Mouse (Mus musculus) CH12.LX (cell line): Measurements from ENCODE around the gene Ptgr2. TPM values are rescaled to one million over a fixed set of nuclear protein-coding genes. Genes with fewer than 3 reads are reported as not detected.

Experiments used
- DNase-seq: peaks from one replicate; pipeline ENCODE4 v3.0.0-alpha.2; 2013; ENCODE audit errors: extremely low read depth
- H3K27ac ChIP-seq: 2 replicates; pipeline ENCODE4 v1.5.1; 2012; ENCODE audit warnings: low read depth, mild to moderate bottlenecking, control low read depth, moderate library complexity; ENCODE audit not compliant: insufficient read depth
- H3K27me3 ChIP-seq: replicated peaks from 2 replicates; pipeline ENCODE3; 2012; ENCODE audit warnings: inconsistent platforms
- H3K36me3 ChIP-seq, 2 experiments: replicated peaks in 1 of 2; 2 replicates each; pipeline versions ENCODE3 to v1.6.1; 2012; ENCODE audit warnings: inconsistent platforms in 1 of 2, low read length in 1 of 2, mild to moderate bottlenecking in 1 of 2, mixed read lengths in 1 of 2, moderate library complexity in 1 of 2; ENCODE audit not compliant: control insufficient read depth in 1 of 2, insufficient read depth in 1 of 2
- H3K4me1 ChIP-seq, 2 experiments: 2 replicates each; pipeline ENCODE4 v1.6.1; 2012; ENCODE audit warnings: inconsistent platforms in 1 of 2, moderate library complexity in 1 of 2; ENCODE audit not compliant: insufficient read depth in 2 of 2, control insufficient read depth in 1 of 2
- H3K4me2 ChIP-seq: 2 replicates; pipeline ENCODE4 v1.6.1; 2012; ENCODE audit warnings: low read depth, mild to moderate bottlenecking, control low read depth; ENCODE audit not compliant: poor library complexity, insufficient read depth, severe bottlenecking
- H3K4me3 ChIP-seq, 3 experiments: fragments of 150-350 bp in 1 of 3; sonication (generic) in 1 of 3; replicated peaks in 1 of 3; 2 replicates each; pipeline versions ENCODE3 to v1.5.1; 2011 to 2012; ENCODE audit warnings: low read depth in 2 of 3, low read length in 2 of 3, mild to moderate bottlenecking in 2 of 3, moderate library complexity in 2 of 3, control low read depth in 1 of 3, improper control_type of control experiment in 1 of 3, inconsistent platforms in 1 of 3, mixed read lengths in 1 of 3; ENCODE audit not compliant: poor library complexity in 1 of 3
- H3K79me2 ChIP-seq: replicated peaks from 2 replicates; pipeline ENCODE4 v1.6.1; 2012; ENCODE audit warnings: mild to moderate bottlenecking, moderate library complexity; ENCODE audit not compliant: control insufficient read depth, poor library complexity, insufficient read depth, severe bottlenecking; ENCODE audit errors: extremely low read depth
- H3K9ac ChIP-seq: 2 replicates; pipeline ENCODE4 v1.6.1; 2012; ENCODE audit warnings: low read depth, mild to moderate bottlenecking, control low read depth, moderate library complexity; ENCODE audit not compliant: insufficient read depth
- H3K9me3 ChIP-seq: replicated peaks from 2 replicates; pipeline ENCODE3; 2012; ENCODE audit warnings: low read length, inconsistent platforms, mixed read lengths
- BHLHE40 ChIP-seq: IDR thresholded peaks from 2 replicates; pipeline ENCODE4 v1.6.1; 2011; ENCODE audit warnings: mild to moderate bottlenecking, low read depth, low read length, improper control_type of control experiment
- CHD1 ChIP-seq: IDR thresholded peaks from 2 replicates; pipeline ENCODE4 v1.6.1; 2012; ENCODE audit warnings: low read depth, low read length, improper control_type of control experiment, inconsistent platforms
- E2F4 ChIP-seq: IDR thresholded peaks from 2 replicates; pipeline ENCODE4 v1.6.1; 2011; ENCODE audit warnings: low read depth, low read length, improper control_type of control experiment; ENCODE audit not compliant: insufficient replicate concordance
- EP300 ChIP-seq: IDR thresholded peaks from 2 replicates; pipeline ENCODE4 v1.6.1; 2011; ENCODE audit warnings: low read length, improper control_type of control experiment
- ETS1 ChIP-seq: conservative IDR thresholded peaks from 2 replicates; pipeline ENCODE4 v1.6.1; 2012; ENCODE audit warnings: low read depth, mild to moderate bottlenecking, inconsistent platforms, low read length, improper control_type of control experiment, moderate library complexity
- HCFC1 ChIP-seq: IDR thresholded peaks from 2 replicates; pipeline ENCODE4 v1.6.1; 2012; ENCODE audit warnings: low read depth, mild to moderate bottlenecking, inconsistent platforms, low read length, improper control_type of control experiment
- JUND ChIP-seq: conservative IDR thresholded peaks from 2 replicates; pipeline ENCODE4 v1.6.1; 2011; ENCODE audit warnings: low read depth, low read length, improper control_type of control experiment
- KAT2A ChIP-seq: IDR thresholded peaks from 2 replicates; pipeline ENCODE4 v1.6.1; 2012; ENCODE audit warnings: low read length, improper control_type of control experiment, inconsistent platforms; ENCODE audit not compliant: insufficient replicate concordance
- MAX ChIP-seq: IDR thresholded peaks from 2 replicates; pipeline ENCODE4 v1.6.1; 2011; ENCODE audit warnings: low read length, improper control_type of control experiment
- MEF2A ChIP-seq: IDR thresholded peaks from 2 replicates; pipeline ENCODE4 v1.6.1; 2014; ENCODE audit warnings: low read depth, mild to moderate bottlenecking, inconsistent platforms, low read length, improper control_type of control experiment, borderline replicate concordance
- NRF1 ChIP-seq: IDR thresholded peaks from 2 replicates; pipeline ENCODE4 v1.6.1; 2014; ENCODE audit warnings: low read depth, mild to moderate bottlenecking, inconsistent platforms, low read length, improper control_type of control experiment, moderate library complexity
- SIN3A ChIP-seq: IDR thresholded peaks from 2 replicates; pipeline ENCODE4 v1.6.1; 2012; ENCODE audit warnings: low read length, improper control_type of control experiment, inconsistent platforms
- TCF12 ChIP-seq: IDR thresholded peaks from 2 replicates; pipeline ENCODE4 v1.6.1; 2014; ENCODE audit warnings: low read depth, mild to moderate bottlenecking, inconsistent platforms, low read length, improper control_type of control experiment
- USF1 ChIP-seq: IDR thresholded peaks from 2 replicates; pipeline ENCODE4 v1.6.1; 2014; ENCODE audit warnings: low read depth, mild to moderate bottlenecking, inconsistent platforms, low read length, improper control_type of control experiment
- ZKSCAN1 ChIP-seq: IDR thresholded peaks from 2 replicates; pipeline ENCODE4 v1.6.1; 2012; ENCODE audit warnings: low read depth, inconsistent platforms, low read length, improper control_type of control experiment, borderline replicate concordance
- dilution Hi-C: fragments of 300-500 bp; cut with MboI; formaldehyde crosslinking; loops from 2 replicates; pipeline ENCODE4 v1.14.3; 2020; ENCODE audit warnings: low sequenced_read_pairs; ENCODE audit not compliant: extremely low pct_unique_long_range_greater_than_20kb, extremely low pct_ligation_motif_present
- in situ Hi-C: fragments of 300-500 bp; cut with MboI; formaldehyde crosslinking; loops from 3 replicates; pipeline ENCODE4 v1.14.3; 2019; ENCODE audit warnings: low sequenced_read_pairs, low pct_ligation_motif_present, low pct_unique_long_range_greater_than_20kb, mixed read lengths
- polyA plus RNA-seq: library from polyadenylated mRNA; unstranded; fragments of >175 nt; gene quantifications from 2 replicates; pipeline ENCODE4 v1.2.1, GENCODE M21; 2012; ENCODE audit warnings: low read depth; ENCODE audit not compliant: insufficient read length
- total RNA-seq, 2 experiments: library from RNA; depleted of rRNA; stranded (reverse); fragments of 300-350 nt in 1 of 2; fragments of >200 nt in 1 of 2; gene quantifications; 2 replicates each; pipeline ENCODE4 v1.2.3; 2012 to 2014

Gene Ptgr2
- total and polyA plus RNA-seq, 3 experiments: 46.0 to 47.1 (median 47.1) TPM

DNA sequence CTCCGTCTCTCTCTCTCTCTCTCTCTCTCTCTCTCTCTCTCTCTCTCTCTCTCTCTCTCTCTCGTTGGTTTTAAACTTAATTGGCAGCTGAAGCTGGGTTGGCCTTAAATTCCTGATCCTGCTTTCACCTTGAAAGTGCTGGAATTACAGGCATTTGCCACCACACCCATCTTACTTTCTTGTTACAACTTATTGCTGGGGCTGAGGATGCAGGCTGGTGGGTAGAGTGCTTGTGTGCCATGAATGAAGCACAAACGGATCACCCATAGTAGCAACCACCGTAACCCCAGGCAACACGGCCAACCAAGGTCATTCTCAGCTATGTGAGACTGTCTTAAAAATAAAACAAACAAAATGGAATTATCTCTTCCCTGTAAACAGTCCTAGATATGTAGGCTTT lies 26.3 kb downstream of the Ptgr2 start:
- H3K36me3 ChIP-seq: peaks cover 10 to 55% of the 10 kb centered on the region in 2 experiments
- H3K9ac ChIP-seq: no peak overlapping the region
- H3K79me2 ChIP-seq: no peaks in the 10 kb centered on the region
- no peaks in the 10 kb centered on the region for H3K27me3 ChIP-seq
- no peaks in the 10 kb centered on the region for H3K9me3 ChIP-seq
- H3K4me1 ChIP-seq: peaks cover 3 to 6% of the 10 kb centered on the region in 2 experiments; a peak in 2 of 4 replicates
- H3K4me3 ChIP-seq: no peak overlapping the region
- dilution Hi-C loops: no loop called here
- no peak overlapping the region for H3K4me2 ChIP-seq
- TF ChIP-seq KAT2A: no peak
- no peak for TF ChIP-seq USF1
- no peak for TF ChIP-seq ETS1
- no peak for TF ChIP-seq JUND
- TF ChIP-seq BHLHE40: no peak
- TF ChIP-seq EP300: no peak
- no peak for TF ChIP-seq MEF2A
- no peak for TF ChIP-seq ZKSCAN1
- TF ChIP-seq, all 38 proteins: peak for 0
- H3K27ac ChIP-seq: no peak overlapping the region
- DNase-seq: no peak
- in situ Hi-C loops: no loop called here

DNA sequence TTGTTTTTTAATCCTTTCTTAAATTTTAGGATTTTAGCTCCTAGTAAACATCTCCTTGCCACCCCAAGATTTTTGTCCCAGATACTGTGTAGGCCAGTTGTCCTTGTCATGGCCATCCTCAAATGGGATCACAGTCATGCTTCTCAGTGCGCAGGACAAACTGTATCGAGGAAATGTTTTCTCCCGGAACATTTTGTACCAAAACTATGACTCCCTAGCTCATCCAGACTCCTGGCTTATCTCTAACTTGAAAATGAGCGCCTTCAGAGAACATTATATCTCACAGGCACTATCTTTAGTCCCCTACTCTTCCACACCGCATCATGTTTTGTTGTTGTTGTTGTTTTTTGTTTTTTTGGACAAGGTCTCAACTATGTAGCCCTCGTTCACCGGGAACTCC lies 31.0 kb downstream of the Ptgr2 start:
- in situ Hi-C loops (no loop called here), dilution Hi-C loops (no loop called here)
- Histone ChIP-seq H3K36me3 (peaks cover 0 to 25% of the 10 kb centered on the region in 2 experiments), H3K27me3 (no peaks in the 10 kb centered on the region), H3K4me3 (peak overlapping the region; percentile 89 to 96 (median 89)), H3K4me2 (peak overlapping the region; percentile 66), H3K79me2 (peaks cover 30% of the 10 kb centered on the region), H3K9me3 (no peaks in the 10 kb centered on the region), H3K4me1 (peaks cover 3 to 25% of the 10 kb centered on the region in 2 experiments; a peak in 2 of 4 replicates), H3K27ac (no peak overlapping the region), H3K9ac (peak overlapping the region; percentile 84)
- TF ChIP-seq ETS1 (no peak), E2F4 (no peak), TCF12 (no peak), NRF1 (no peak), MAX (no peak), HCFC1 (no peak), SIN3A (no peak), CHD1 (no peak), JUND (no peak), ZKSCAN1 (no peak)
- DNase-seq: no peak
